Mouse (Mus musculus) lung, embryonic 16.5 days (tissue): Measurements from ENCODE around the gene Hyal2. TPM values are rescaled to one million over a fixed set of nuclear protein-coding genes. Genes with fewer than 3 reads are reported as not detected.
A peak's percentile ranks its signal among the peaks of the same experiment; 100 is the strongest.

Source experiments
- ATAC-seq: fragments of 200-750 bp; cut with Nextera tagmentation; 2 replicates; pipeline ENCODE4 v1.8.0; 2017; ENCODE audit warnings: low read depth, mild to moderate bottlenecking, moderate library complexity
- H3K27ac ChIP-seq: fragments of 300-500 bp; sonication (generic); 2 replicates; pipeline ENCODE4 v1.5.1; 2014; ENCODE audit warnings: mild to moderate bottlenecking, control low read depth, low read length
- H3K27me3 ChIP-seq: fragments of 300-500 bp; sonication (generic); 2 replicates; pipeline ENCODE4 v1.6.1; 2014; ENCODE audit warnings: low read depth, low read length, mixed read lengths; ENCODE audit not compliant: control insufficient read depth, insufficient read depth
- H3K36me3 ChIP-seq: fragments of 300-500 bp; sonication (generic); 2 replicates; pipeline ENCODE4 v1.6.1; 2014; ENCODE audit warnings: low read length; ENCODE audit not compliant: control insufficient read depth, insufficient read depth
- H3K4me1 ChIP-seq: fragments of 300-500 bp; sonication (generic); replicated peaks from 2 replicates; pipeline ENCODE4 v1.6.1; 2014; ENCODE audit warnings: low read length, mixed read lengths; ENCODE audit not compliant: control insufficient read depth, insufficient read depth
- H3K4me2 ChIP-seq: fragments of 300-500 bp; sonication (generic); 2 replicates; pipeline ENCODE4 v1.6.1; 2014; ENCODE audit warnings: low read depth, low read length, control low read depth
- H3K4me3 ChIP-seq: fragments of 300-500 bp; sonication (generic); 2 replicates; pipeline ENCODE4 v1.5.1; 2014; ENCODE audit warnings: mild to moderate bottlenecking, low read length, control low read depth
- H3K9ac ChIP-seq: fragments of 300-500 bp; sonication (generic); 2 replicates; pipeline ENCODE4 v1.6.1; 2014; ENCODE audit warnings: low read length, control low read depth
- H3K9me3 ChIP-seq: fragments of 300-500 bp; sonication (generic); 2 replicates; pipeline ENCODE4 v1.6.1; 2016; ENCODE audit warnings: low read length; ENCODE audit not compliant: control insufficient read depth
- WGBS: fragments of 180-500 bp; shearing (Covaris S2); extraction: QIAGEN DNeasy Blood & Tissue Kit; methylation state at CpG from one replicate; pipeline ENCODE4 v1.1.7; 2014; 5-methylcytosine and 5-hydroxymethylcytosine counted together
- polyA plus RNA-seq: library from polyadenylated mRNA; unstranded; fragments of >200 nt; fragmentation: Nextera tagmentation; extraction: Ambion mirVana; gene quantifications from 2 replicates; pipeline ENCODE4 v1.2.1, GENCODE M21; 2015

Gene Hyal2
- polyA plus RNA-seq, 1 experiment from 2014 or later = 101 TPM

GRCm38 (mm10) chr9:107551117-107551889 is 16.4 kb upstream of the Hyal2 start, which contains the start of gene Rassf1:
Gene Rassf1 (plus strand): TSS chr9:107551555.
- H3K9me3 ChIP-seq = no peaks in the 10 kb centered on the region
- ATAC-seq = peak; percentile 56
- 1% methylated on average over 54 of the region's 63 CpGs for WGBS

GRCm38 (mm10) chr9:107551890-107552355 is 15.8 kb upstream of the Hyal2 start:
- WGBS = 7% methylated on average over 8 of the region's 8 CpGs
- H3K27ac ChIP-seq = peak overlapping the region; percentile 77
- H3K36me3 ChIP-seq = no peaks in the 10 kb centered on the region
- H3K9me3 ChIP-seq = no peaks in the 10 kb centered on the region
- H3K9ac ChIP-seq = peak overlapping the region; percentile 73
- H3K4me3 ChIP-seq = peak overlapping the region; percentile 54
- no peaks in the 10 kb centered on the region for H3K27me3 ChIP-seq
- peaks cover 52% of the 10 kb centered on the region for H3K4me1 ChIP-seq
- H3K4me2 ChIP-seq = peak overlapping the region; percentile 91
- no peak for ATAC-seq

More at GRCm38 (mm10) chr9:107551117-107551889, 16.4 kb upstream of the Hyal2 start, which contains the start of gene Rassf1:
- H3K36me3 ChIP-seq = no peaks in the 10 kb centered on the region
- H3K27me3 ChIP-seq = no peaks in the 10 kb centered on the region
- H3K4me1 ChIP-seq = peaks cover 52% of the 10 kb centered on the region
- peak within 1 kb of the TSS; percentile 73 for H3K9ac ChIP-seq
- peak within 1 kb of the TSS; percentile 77 for H3K27ac ChIP-seq
- H3K4me2 ChIP-seq = peak within 1 kb of the TSS; percentile 91
- H3K4me3 ChIP-seq = peak within 1 kb of the TSS; percentile 54

GRCm38 (mm10) chr9:107552690-107553393 is 14.9 kb upstream of the Hyal2 start:
- WGBS = 73% methylated on average over 5 of the region's 5 CpGs
- H3K4me3 ChIP-seq = peak overlapping the region; percentile 83
- peaks cover 5% of the 10 kb centered on the region for H3K36me3 ChIP-seq
- H3K4me1 ChIP-seq = peaks cover 46% of the 10 kb centered on the region
- H3K27me3 ChIP-seq = no peaks in the 10 kb centered on the region
- H3K9ac ChIP-seq = peak overlapping the region; percentile 14; the same call in 1 of the 2 replicates
- H3K4me2 ChIP-seq = peak overlapping the region; percentile 91
- ATAC-seq = no peak
- H3K27ac ChIP-seq = peak overlapping the region; percentile 92
- H3K9me3 ChIP-seq = no peaks in the 10 kb centered on the region

GRCm38 (mm10) chr9:107553541-107554318 is 14.0 kb upstream of the Hyal2 start:
- Histone ChIP-seq H3K27me3 (no peaks in the 10 kb centered on the region), H3K4me3 (peak overlapping the region; percentile 83), H3K36me3 (peaks cover 12% of the 10 kb centered on the region), H3K4me2 (peak overlapping the region; percentile 91), H3K4me1 (peaks cover 46% of the 10 kb centered on the region), H3K27ac (peak overlapping the region; percentile 92), H3K9ac (peak overlapping the region; percentile 78), H3K9me3 (no peaks in the 10 kb centered on the region)
- peak; percentile 32 for ATAC-seq
- WGBS = 5% methylated on average over 37 of the region's 37 CpGs

- peak overlapping the region; percentile 99 for H3K27ac ChIP-seq
- ATAC-seq = peak; percentile 90
- H3K4me3 ChIP-seq = peak overlapping the region; percentile 83
- peak overlapping the region; percentile 91 for H3K4me2 ChIP-seq
- under 1% methylated on average over 53 of the region's 53 CpGs for WGBS
- H3K9ac ChIP-seq = peak overlapping the region; percentile 91
- H3K27me3 ChIP-seq = no peaks in the 10 kb centered on the region
- H3K4me1 ChIP-seq = peaks cover 46% of the 10 kb centered on the region
- H3K9me3 ChIP-seq = no peaks in the 10 kb centered on the region
- H3K36me3 ChIP-seq = peaks cover 19% of the 10 kb centered on the region
These were observed 13.4 kb upstream of the Hyal2 start for GRCm38 (mm10) chr9:107554319-107554825.

GRCm38 (mm10) chr9:107555031-107555457 is 12.7 kb upstream of the Hyal2 start:
- H3K36me3 ChIP-seq = peaks cover 20% of the 10 kb centered on the region
- H3K9ac ChIP-seq = peak overlapping the region; percentile 91
- no peaks in the 10 kb centered on the region for H3K9me3 ChIP-seq
- peak overlapping the region; percentile 91 for H3K4me2 ChIP-seq
- H3K27ac ChIP-seq = peak overlapping the region; percentile 99
- H3K4me3 ChIP-seq = peak overlapping the region; percentile 83
- under 1% methylated on average over 23 of the region's 23 CpGs for WGBS
- peak; percentile 15 for ATAC-seq
- H3K4me1 ChIP-seq = peaks cover 46% of the 10 kb centered on the region
- H3K27me3 ChIP-seq = no peaks in the 10 kb centered on the region

GRCm38 (mm10) chr9:107555701-107556100 is 12.0 kb upstream of the Hyal2 start:
- no peaks in the 10 kb centered on the region for H3K27me3 ChIP-seq
- peak overlapping the region; percentile 91 for H3K4me2 ChIP-seq
- peak overlapping the region; percentile 99 for H3K27ac ChIP-seq
- ATAC-seq = no peak
- peaks cover 43% of the 10 kb centered on the region for H3K4me1 ChIP-seq
- H3K9ac ChIP-seq = peak overlapping the region; percentile 91
- H3K9me3 ChIP-seq = no peaks in the 10 kb centered on the region
- 30% methylated on average over 2 of the region's 2 CpGs for WGBS
- H3K36me3 ChIP-seq = peaks cover 22% of the 10 kb centered on the region
- peak overlapping the region; percentile 83 for H3K4me3 ChIP-seq

GRCm38 (mm10) chr9:107556346-107556745 is 11.4 kb upstream of the Hyal2 start:
- no peak for ATAC-seq
- H3K4me2 ChIP-seq = peak overlapping the region; percentile 91
- peak overlapping the region; percentile 91 for H3K9ac ChIP-seq
- H3K9me3 ChIP-seq = no peaks in the 10 kb centered on the region
- no peak overlapping the region for H3K27ac ChIP-seq
- peaks cover 28% of the 10 kb centered on the region for H3K36me3 ChIP-seq
- H3K4me3 ChIP-seq = peak overlapping the region; percentile 83
- WGBS = 53% methylated on average over 3 of the region's 3 CpGs
- H3K4me1 ChIP-seq = peaks cover 38% of the 10 kb centered on the region
- no peaks in the 10 kb centered on the region for H3K27me3 ChIP-seq
